Mouse (Mus musculus): ENCODE measurements around the gene Slc7a1. TPM values are rescaled to one million over a fixed set of nuclear protein-coding genes. Genes with fewer than 3 reads are reported as not detected.

Slc7a1 gene
- total and polyA plus RNA-seq, 3 experiments = 64.1 to 133 (median 80.9) TPM

GRCm38 (mm10) chr5:148353429-148353828 is 46.3 kb downstream of the Slc7a1 start:
- Histone ChIP-seq H3K9ac (ENCODE audit: control insufficient read depth, low read depth, low read length, poor library complexity, severe bottlenecking) (no peak overlapping the region), H3K36me3 (ENCODE audit: control insufficient read depth in 1 of 2, insufficient read depth in 2 of 2, low read length in 2 of 2) (peaks cover 0 to 50% of the 10 kb centered on the region in 2 experiments; a peak in 2 of 4 replicates), H3K4me1 (ENCODE audit: control insufficient read depth in 1 of 2, insufficient read depth in 2 of 2, low read length in 2 of 2) (no peaks in the 10 kb centered on the region), H3K27me3 (ENCODE audit: control insufficient read depth in 1 of 2, insufficient read depth in 2 of 2, low read length in 2 of 2) (no peaks in the 10 kb centered on the region), H3K79me2 (ENCODE audit: control insufficient read depth, insufficient read depth, low read length, poor library complexity) (peaks cover 16% of the 10 kb centered on the region; the same call in 1 of the 2 replicates), H3K27ac (ENCODE audit: control insufficient read depth, low read depth, low read length) (no peak overlapping the region), H3K4me3 (ENCODE audit: control insufficient read depth in 1 of 2, insufficient read depth in 1 of 2, low read depth in 2 of 2, low read length in 2 of 2) (no peak overlapping the region), H3K9me3 (replicated peaks; ENCODE audit: insufficient read depth, low read length) (no peaks in the 10 kb centered on the region)
- no peak for DNase-seq (ENCODE audit: low read depth, low spot score)
- no peak for TF ChIP-seq TBP (IDR thresholded peaks at IDR 0.05; ENCODE audit: low read depth, low read length)
- TF ChIP-seq ETS1 (IDR thresholded peaks at IDR 0.05; ENCODE audit: low read depth, low read length) = no peak

DNA sequence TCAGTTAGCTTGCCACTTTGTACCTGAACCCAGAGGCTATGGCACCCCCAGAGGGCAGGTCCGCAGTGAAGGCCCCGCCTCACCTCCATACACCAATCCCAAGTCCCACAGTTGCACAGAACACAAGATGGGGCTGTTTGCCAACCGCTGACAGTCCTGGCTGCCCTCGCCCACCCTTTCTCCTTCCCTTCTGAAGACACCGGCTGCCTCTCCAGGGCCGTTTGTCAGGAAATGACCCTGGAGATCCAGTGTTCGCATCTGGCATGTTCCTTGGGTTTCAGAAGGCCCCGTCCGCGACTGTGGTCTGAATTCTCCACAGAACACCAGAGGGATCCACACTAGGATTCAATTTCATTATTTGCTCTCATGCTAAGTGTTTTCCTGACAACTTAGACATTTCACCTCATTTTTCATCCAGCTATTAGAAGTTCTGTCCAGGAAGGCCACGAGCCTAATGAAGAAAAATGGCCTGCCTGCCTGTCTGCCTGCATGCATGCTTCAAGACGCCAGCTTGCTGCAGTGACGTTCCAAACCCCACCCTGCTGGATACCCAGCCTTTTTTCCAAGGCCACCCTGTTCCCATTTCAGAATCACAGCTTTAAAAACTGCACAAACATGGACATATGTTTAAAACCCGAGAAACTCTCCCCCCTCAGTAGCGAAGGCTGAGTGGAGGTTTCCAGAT is 50.2 kb downstream of the Slc7a1 start:
- no peaks in the 10 kb centered on the region for H3K4me1 ChIP-seq (ENCODE audit: control insufficient read depth in 1 of 2, insufficient read depth in 2 of 2, low read length in 2 of 2)
- no peak for DNase-seq (ENCODE audit: low read depth, low spot score)
- H3K9me3 ChIP-seq (replicated peaks; ENCODE audit: insufficient read depth, low read length) = no peaks in the 10 kb centered on the region
- peaks cover 0 to 55% of the 10 kb centered on the region in 2 experiments; a peak in 2 of 4 replicates for H3K36me3 ChIP-seq (ENCODE audit: control insufficient read depth in 1 of 2, insufficient read depth in 2 of 2, low read length in 2 of 2)
- H3K79me2 ChIP-seq (ENCODE audit: control insufficient read depth, insufficient read depth, low read length, poor library complexity) = peaks cover 3% of the 10 kb centered on the region; the same call in 1 of the 2 replicates
- H3K9ac ChIP-seq (ENCODE audit: control insufficient read depth, low read depth, low read length, poor library complexity, severe bottlenecking) = no peak overlapping the region
- 0 out of 2 replicates have a peak, but pooled peaks have one; percentile 20 for TF ChIP-seq POLR2AphosphoS2 (IDR thresholded peaks at IDR 0.05; ENCODE audit: low read length)
- no peak for TF ChIP-seq EP300 (IDR thresholded peaks at IDR 0.05; ENCODE audit: low read depth in 1 of 2, low read length in 2 of 2)
- no peaks in the 10 kb centered on the region for H3K27me3 ChIP-seq (ENCODE audit: control insufficient read depth in 1 of 2, insufficient read depth in 2 of 2, low read length in 2 of 2)
- H3K27ac ChIP-seq (ENCODE audit: control insufficient read depth, low read depth, low read length) = no peak overlapping the region
- no peak overlapping the region for H3K4me3 ChIP-seq (ENCODE audit: control insufficient read depth in 1 of 2, insufficient read depth in 1 of 2, low read depth in 2 of 2, low read length in 2 of 2)

GRCm38 (mm10) chr5:148348153-148348552 is 51.6 kb downstream of the Slc7a1 start:
- peaks cover 0 to 55% of the 10 kb centered on the region in 2 experiments; a peak in 2 of 4 replicates for H3K36me3 ChIP-seq (ENCODE audit: control insufficient read depth in 1 of 2, insufficient read depth in 2 of 2, low read length in 2 of 2)
- no peaks in the 10 kb centered on the region for H3K27me3 ChIP-seq (ENCODE audit: control insufficient read depth in 1 of 2, insufficient read depth in 2 of 2, low read length in 2 of 2)
- TF ChIP-seq CTCF (IDR thresholded peaks at IDR 0.05 in 2 of 3, conservative IDR thresholded peaks at IDR 0.05 in 1 of 3; ENCODE audit: control insufficient read depth in 1 of 3, insufficient read depth in 1 of 3, low read depth in 2 of 3, low read length in 3 of 3, poor library complexity in 1 of 3, severe bottlenecking in 1 of 3) = no peak
- no peak for TF ChIP-seq TAL1 (IDR thresholded peaks at IDR 0.05; ENCODE audit: low read length)
- no peak for TF ChIP-seq TBP (IDR thresholded peaks at IDR 0.05; ENCODE audit: low read depth, low read length)
- TF ChIP-seq POLR2A (IDR thresholded peaks at IDR 0.05; ENCODE audit: control insufficient read depth in 1 of 2, insufficient read depth in 1 of 2, low read depth in 1 of 2, low read length in 2 of 2, poor library complexity in 1 of 2) = 0 out of 4 replicates have a peak, but pooled peaks of 1 of the 2 experiments have one; percentile 5
- TF ChIP-seq ZNF384 (IDR thresholded peaks at IDR 0.05; ENCODE audit: low read depth, low read length) = no peak
- no peak for TF ChIP-seq MYC (IDR thresholded peaks at IDR 0.05; ENCODE audit: low read depth, low read length)
- no peak overlapping the region for H3K9ac ChIP-seq (ENCODE audit: control insufficient read depth, low read depth, low read length, poor library complexity, severe bottlenecking)
- no peak for DNase-seq (ENCODE audit: low read depth, low spot score)
- H3K4me3 ChIP-seq (ENCODE audit: control insufficient read depth in 1 of 2, insufficient read depth in 1 of 2, low read depth in 2 of 2, low read length in 2 of 2) = no peak overlapping the region
- no peak overlapping the region for H3K27ac ChIP-seq (ENCODE audit: control insufficient read depth, low read depth, low read length)
- H3K79me2 ChIP-seq (ENCODE audit: control insufficient read depth, insufficient read depth, low read length, poor library complexity) = 0 out of 2 replicates have a peak, but pooled peaks cover 2% of the 10 kb centered on the region
- no peaks in the 10 kb centered on the region for H3K9me3 ChIP-seq (replicated peaks; ENCODE audit: insufficient read depth, low read length)
- H3K4me1 ChIP-seq (ENCODE audit: control insufficient read depth in 1 of 2, insufficient read depth in 2 of 2, low read length in 2 of 2) = no peaks in the 10 kb centered on the region

Data from MEL (cell line).